Mouse (Mus musculus) kidney, postnatal 0 days (tissue): ENCODE measurements around the gene Ggact. TPM values are rescaled to one million over a fixed set of nuclear protein-coding genes. Genes with fewer than 3 reads are reported as not detected.

Experiments
- ATAC-seq: fragments of 200-750 bp; cut with Nextera tagmentation; replicated peaks from 2 replicates; pipeline ENCODE4 v1.8.0; 2017; ENCODE audit warnings: low read depth, moderate number of reproducible peaks, moderate TSS enrichment, moderate library complexity; ENCODE audit not compliant: low FRiP score
- DNase-seq: peaks from one replicate; pipeline ENCODE4 v3.0.0-alpha.2; 2016; ENCODE audit warnings: low spot score
- H3K27ac ChIP-seq: fragments of 300-500 bp; sonication (generic); 2 replicates; pipeline ENCODE4 v1.5.1; 2014; ENCODE audit warnings: mild to moderate bottlenecking
- H3K27me3 ChIP-seq: fragments of 300-500 bp; sonication (generic); 2 replicates; pipeline ENCODE4 v1.6.1; 2014; ENCODE audit warnings: low read length, mixed read lengths; ENCODE audit not compliant: insufficient read depth
- H3K36me3 ChIP-seq: fragments of 300-500 bp; sonication (generic); 2 replicates; pipeline ENCODE4 v1.6.1; 2014; ENCODE audit warnings: low read length, mixed read lengths; ENCODE audit not compliant: insufficient read depth
- H3K4me1 ChIP-seq: fragments of 300-500 bp; sonication (generic); replicated peaks from 2 replicates; pipeline ENCODE4 v1.6.1; 2014; ENCODE audit warnings: antibody characterized with exemption, low read length, mixed read lengths; ENCODE audit not compliant: insufficient read depth
- H3K4me2 ChIP-seq: fragments of 300-500 bp; sonication (generic); 2 replicates; pipeline ENCODE4 v1.6.1; 2014; ENCODE audit warnings: mild to moderate bottlenecking, low read length, moderate library complexity, mixed read lengths
- H3K4me3 ChIP-seq: fragments of 300-500 bp; sonication (generic); replicated peaks from 2 replicates; pipeline ENCODE4 v1.5.1; 2014; ENCODE audit warnings: low read depth, low read length
- H3K9ac ChIP-seq: fragments of 300-500 bp; sonication (generic); 2 replicates; pipeline ENCODE4 v1.6.1; 2014; ENCODE audit warnings: low read depth, low read length
- H3K9me3 ChIP-seq: fragments of 300-500 bp; sonication (generic); replicated peaks from 2 replicates; pipeline ENCODE4 v1.6.1; 2016; ENCODE audit warnings: low read length, inconsistent platforms, mixed read lengths
- CTCF ChIP-seq: IDR thresholded peaks from 2 replicates; pipeline ENCODE4 v1.5.1; 2016; ENCODE audit warnings: antibody characterized with exemption, low read depth, mild to moderate bottlenecking, moderate library complexity
- WGBS: fragments of 180-500 bp; shearing (Covaris S2); extraction: QIAGEN DNeasy Blood & Tissue Kit; methylation state at CpG from one replicate; pipeline ENCODE4 v1.1.7; 2014; 5-methylcytosine and 5-hydroxymethylcytosine counted together
- polyA plus RNA-seq: library from polyadenylated mRNA; unstranded; fragments of >200 nt; fragmentation: Nextera tagmentation; extraction: Ambion mirVana; gene quantifications from 2 replicates; pipeline ENCODE4 v1.2.1, GENCODE M21; 2015

The Ggact gene
- polyA plus RNA-seq, 1 experiment from 2014 or later, result 41.1 TPM

- H3K27ac ChIP-seq, result no peak overlapping the region
- H3K4me2 ChIP-seq, result peak overlapping the region; percentile 95
- H3K4me1 ChIP-seq, result no peaks in the 10 kb centered on the region
- no peak for TF ChIP-seq CTCF
- H3K36me3 ChIP-seq, result no peaks in the 10 kb centered on the region
- no peaks in the 10 kb centered on the region for H3K9me3 ChIP-seq
- 66% methylated on average over 1 of the region's 1 CpGs for WGBS
- no peaks in the 10 kb centered on the region for H3K27me3 ChIP-seq
- DNase-seq (peak; percentile 15), ATAC-seq (no peak)
- peak overlapping the region; percentile 58; the same call in 1 of the 2 replicates for H3K4me3 ChIP-seq
- H3K9ac ChIP-seq, result 0 out of 2 replicates have a peak overlapping the region, but pooled peaks have one; percentile 66
These were observed 1.4 kb downstream of the Ggact start for GRCm38 (mm10) chr14:122912137-122912536.

DNA sequence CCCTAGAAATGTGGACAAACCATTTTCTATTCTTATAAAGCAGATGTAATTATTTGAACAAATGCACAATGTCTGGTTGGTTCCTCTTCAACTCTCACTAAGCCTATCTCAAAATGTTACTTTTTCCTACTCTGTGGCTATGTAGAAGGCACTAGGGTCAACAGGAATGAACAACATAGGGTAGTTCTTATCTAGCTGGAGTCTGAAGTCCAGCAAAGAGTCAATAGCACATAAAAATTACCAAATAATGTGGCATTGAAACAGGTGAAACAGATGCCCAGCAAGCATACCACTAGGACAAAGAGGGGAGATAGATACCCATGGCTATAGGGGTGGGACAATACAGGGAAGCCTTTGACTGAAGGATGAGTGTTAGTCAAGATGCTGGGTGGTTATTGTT, 2.3 kb downstream of the Ggact start:
- TF ChIP-seq CTCF, result no peak
- no peaks in the 10 kb centered on the region for H3K4me1 ChIP-seq

GRCm38 (mm10) chr14:122909368-122910091, 4.0 kb downstream of the Ggact start:
- H3K27ac ChIP-seq, result no peak overlapping the region
- H3K36me3 ChIP-seq, result no peaks in the 10 kb centered on the region
- no peak for DNase-seq
- H3K4me1 ChIP-seq, result no peaks in the 10 kb centered on the region
- 58% methylated on average over 5 of the region's 5 CpGs for WGBS
- H3K27me3 ChIP-seq, result no peaks in the 10 kb centered on the region
- H3K4me3 ChIP-seq, result no peak overlapping the region
- no peaks in the 10 kb centered on the region for H3K9me3 ChIP-seq
- no peak for ATAC-seq
- TF ChIP-seq CTCF, result no peak
- no peak overlapping the region for H3K4me2 ChIP-seq
- no peak overlapping the region for H3K9ac ChIP-seq

More for the DNA sequence above, 2.3 kb downstream of the Ggact start:
- ATAC-seq, result no peak
- Histone ChIP-seq H3K9ac (no peak overlapping the region), H3K27me3 (no peaks in the 10 kb centered on the region), H3K27ac (no peak overlapping the region), H3K36me3 (no peaks in the 10 kb centered on the region), H3K4me3 (no peak overlapping the region), H3K9me3 (no peaks in the 10 kb centered on the region), H3K4me2 (no peak overlapping the region)
- DNase-seq, result no peak

GRCm38 (mm10) chr14:122908075-122908474, 5.5 kb downstream of the Ggact start:
- H3K4me2 ChIP-seq, result no peak overlapping the region
- no peaks in the 10 kb centered on the region for H3K27me3 ChIP-seq
- no peak for TF ChIP-seq CTCF
- WGBS, result 98% methylated on average over 4 of the region's 4 CpGs
- no peaks in the 10 kb centered on the region for H3K9me3 ChIP-seq
- H3K27ac ChIP-seq, result no peak overlapping the region
- no peak overlapping the region for H3K4me3 ChIP-seq
- H3K9ac ChIP-seq, result no peak overlapping the region
- ATAC-seq, result no peak
- DNase-seq, result no peak
- H3K36me3 ChIP-seq, result no peaks in the 10 kb centered on the region
- no peaks in the 10 kb centered on the region for H3K4me1 ChIP-seq

- no peak overlapping the region for H3K4me3 ChIP-seq
- ATAC-seq (no peak), DNase-seq (no peak)
- no peaks in the 10 kb centered on the region for H3K36me3 ChIP-seq
- no peak for TF ChIP-seq CTCF
- H3K27me3 ChIP-seq, result no peaks in the 10 kb centered on the region
- 100% methylated on average over 1 of the region's 1 CpGs for WGBS
- no peak overlapping the region for H3K9ac ChIP-seq
- H3K27ac ChIP-seq, result no peak overlapping the region
- no peak overlapping the region for H3K4me2 ChIP-seq
- 0 out of 2 replicates have a peak, but pooled peaks cover 6% of the 10 kb centered on the region for H3K4me1 ChIP-seq
- no peaks in the 10 kb centered on the region for H3K9me3 ChIP-seq
These were observed 8.6 kb downstream of the Ggact start for GRCm38 (mm10) chr14:122905007-122905406.

DNA sequence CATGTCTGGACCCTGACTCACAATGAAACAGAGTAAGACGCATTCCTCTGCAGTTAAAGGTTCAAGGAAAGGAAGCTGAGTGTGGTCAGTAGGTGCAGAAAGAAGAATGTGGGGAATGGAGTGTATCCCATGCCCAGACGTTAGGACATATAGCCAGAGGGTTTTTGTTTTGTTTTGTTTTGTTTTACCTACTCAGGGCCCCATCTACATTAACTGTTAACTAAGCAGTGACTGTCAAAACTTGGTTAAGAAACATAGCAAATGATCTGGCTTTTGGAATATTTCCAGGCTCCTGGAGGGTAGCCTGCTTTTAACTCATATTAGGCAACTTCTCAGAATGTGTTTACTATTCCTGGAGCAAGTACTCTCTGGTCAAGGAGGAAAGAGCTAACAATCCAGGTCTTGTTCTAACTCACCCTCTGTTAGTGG, 9.6 kb downstream of the Ggact start:
- no peak for ATAC-seq
- 38% methylated on average over 2 of the region's 2 CpGs for WGBS
- Histone ChIP-seq H3K4me1 (0 out of 2 replicates have a peak, but pooled peaks cover 6% of the 10 kb centered on the region), H3K27me3 (no peaks in the 10 kb centered on the region), H3K9me3 (no peaks in the 10 kb centered on the region), H3K4me2 (no peak overlapping the region), H3K9ac (no peak overlapping the region), H3K27ac (peak overlapping the region; percentile 5; the same call in 1 of the 2 replicates), H3K36me3 (no peaks in the 10 kb centered on the region), H3K4me3 (no peak overlapping the region)
- no peak for TF ChIP-seq CTCF
- DNase-seq, result peak; percentile 28
